Mouse (Mus musculus) lung, postnatal 0 days (tissue): ENCODE measurements around the gene Kcnj11.

Experiments
- CTCF ChIP-seq: IDR thresholded peaks from 2 replicates; pipeline ENCODE4 v1.5.1; 2016; ENCODE audit warnings: antibody characterized with exemption, mild to moderate bottlenecking
- EP300 ChIP-seq: IDR thresholded peaks from 2 replicates; pipeline ENCODE4 v1.6.1; 2016; ENCODE audit warnings: antibody characterized with exemption, mild to moderate bottlenecking, control low read depth

- no peak for TF ChIP-seq CTCF
- TF ChIP-seq EP300, result no peak
Measured at GRCm38 (mm10) chr7:46097319-46097783, 3.2 kb downstream of the Kcnj11 start.
